Mouse (Mus musculus) cerebellum, adult 18-20 months (tissue): ENCODE measurements around the gene Cfap77.
"Not testable (repeated sequence)": the region's sequence is repeated elsewhere in the genome, so short reads cannot be mapped to it uniquely, and the experiment has no call there.

Experiments
- DNase-seq, 2 experiments: peaks; one replicate each; pipeline ENCODE4 v3.0.0; 2021

Gene Cfap77

GRCm38 (mm10) chr2:29054991-29055390 is at the start of gene Cfap77:
Gene Cfap77 (minus strand): TSS chr2:29055066.
- peak in 1 of 2 experiments; percentile 7 for DNase-seq

- DNase-seq, result not testable (repeated sequence)
These were observed 47.8 kb upstream of the Cfap77 start for GRCm38 (mm10) chr2:29102416-29103377.

DNA sequence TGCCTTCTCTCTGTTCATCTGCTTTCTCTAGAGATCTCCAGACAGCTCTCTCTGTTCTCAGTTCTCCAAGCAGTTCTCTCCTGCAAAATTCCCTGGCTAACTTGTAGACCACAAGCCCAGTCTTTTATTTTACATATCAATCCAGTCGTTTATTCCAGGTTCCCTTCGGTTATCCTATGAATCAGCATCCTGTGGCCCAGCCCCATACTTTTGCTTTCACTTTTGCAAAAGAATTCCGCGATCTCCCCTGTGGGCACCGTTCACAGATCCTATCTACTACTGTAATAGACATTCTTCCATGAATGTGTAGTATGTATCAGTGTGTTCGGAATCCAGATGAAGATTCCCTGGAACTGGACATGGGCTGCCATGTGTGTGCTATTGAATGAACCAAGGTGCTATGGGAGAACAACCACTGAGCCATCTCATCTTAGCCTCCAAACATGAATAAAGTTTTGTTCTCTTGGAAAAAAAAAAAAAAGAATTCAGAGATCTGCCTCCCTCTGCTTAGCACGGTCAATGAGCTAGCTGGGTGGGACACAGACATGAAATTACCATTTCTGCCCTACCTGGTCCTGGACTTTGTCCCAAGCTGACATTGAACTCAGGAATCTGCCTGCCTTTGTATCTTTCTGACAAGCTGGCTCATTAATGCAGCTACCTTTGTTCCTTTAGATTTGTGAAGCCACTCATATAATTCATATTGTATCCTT is 46.1 kb upstream of the Cfap77 start:
- no peak for DNase-seq

DNA sequence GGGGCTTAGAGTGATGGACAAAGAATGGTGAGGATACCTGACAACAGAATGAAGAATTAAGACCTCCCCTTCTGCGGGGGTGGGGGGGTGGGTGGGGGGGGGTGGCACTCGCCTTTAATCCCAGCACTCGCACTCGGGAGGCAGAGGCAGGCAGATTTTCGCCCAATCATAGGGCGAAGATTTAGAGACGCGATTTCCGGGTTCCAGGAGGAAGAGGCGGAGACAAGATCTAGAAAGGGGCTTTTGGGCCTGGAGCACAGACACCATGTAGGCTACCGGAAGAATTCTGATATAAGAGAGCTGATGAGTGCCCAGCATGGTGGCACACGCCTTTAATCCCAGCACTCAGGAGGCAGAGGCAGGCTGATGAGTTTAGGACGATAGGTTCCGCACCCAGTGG is 44.8 kb upstream of the Cfap77 start:
- no peak for DNase-seq

- DNase-seq, result no peak
These were observed 43.9 kb upstream of the Cfap77 start for GRCm38 (mm10) chr2:29098786-29099185.

- not testable (repeated sequence) for DNase-seq
These were observed 43.1 kb upstream of the Cfap77 start for GRCm38 (mm10) chr2:29097955-29098354.

- DNase-seq, result no peak
These were observed 42.6 kb upstream of the Cfap77 start for GRCm38 (mm10) chr2:29097465-29097864.

DNA sequence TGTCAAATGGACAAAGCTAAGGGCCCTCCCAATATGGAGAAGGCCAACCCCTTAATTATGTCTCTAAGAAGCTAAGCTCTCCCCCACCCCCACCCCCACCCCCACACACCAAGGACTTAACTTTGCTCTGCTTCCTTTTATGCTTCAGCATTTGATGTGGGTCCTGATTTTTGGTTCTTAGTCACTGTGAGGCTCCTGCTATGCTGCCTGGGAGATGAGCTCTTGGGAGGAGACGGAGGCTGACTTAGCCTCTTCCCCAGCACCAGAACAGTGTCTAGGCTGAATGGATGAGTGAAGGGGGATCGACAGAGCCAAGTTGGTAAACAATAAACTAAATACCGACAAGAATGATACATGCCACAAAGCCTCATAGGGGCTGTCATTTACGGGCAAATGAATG is 41.9 kb upstream of the Cfap77 start:
- no peak for DNase-seq

DNA sequence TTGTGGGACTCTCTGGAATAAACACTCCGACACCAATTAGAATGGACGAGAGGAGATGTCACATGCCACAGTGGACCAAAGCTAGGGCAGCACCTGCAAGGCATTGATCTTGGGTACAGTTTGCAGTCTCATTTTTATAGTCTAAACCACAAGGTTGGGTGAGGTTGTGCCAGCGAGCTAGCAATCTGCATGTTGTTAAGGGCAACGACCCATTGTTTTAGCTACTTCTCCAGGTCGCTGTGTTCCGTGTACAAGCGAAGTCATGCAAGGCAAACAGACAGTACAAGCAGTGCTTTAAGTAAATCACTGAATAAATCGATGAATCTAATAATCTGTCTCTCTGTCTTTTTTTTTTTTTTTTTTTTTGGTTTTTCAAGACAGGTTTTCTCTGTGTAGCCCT is 40.8 kb upstream of the Cfap77 start:
- no peak for DNase-seq

DNA sequence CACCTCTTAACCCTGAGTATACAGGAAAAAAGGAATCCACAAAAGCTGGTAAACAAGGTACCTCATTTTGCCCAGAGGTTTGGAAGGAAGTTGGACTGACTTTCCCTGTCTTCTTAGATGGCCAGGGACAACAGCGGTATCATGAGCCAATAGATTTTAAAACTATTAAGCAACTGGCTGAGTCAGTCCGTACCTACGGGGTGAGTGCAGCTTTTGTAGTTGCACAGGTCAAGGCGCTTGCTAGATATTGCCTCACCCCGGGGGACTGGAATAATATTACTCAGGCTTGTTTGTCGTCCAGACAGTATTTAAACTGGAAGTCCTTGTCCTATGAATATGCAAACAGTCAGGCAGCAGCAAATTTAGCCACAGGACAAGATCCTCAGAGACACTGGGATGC is 34.4 kb upstream of the Cfap77 start:
- not testable (repeated sequence) for DNase-seq

DNA sequence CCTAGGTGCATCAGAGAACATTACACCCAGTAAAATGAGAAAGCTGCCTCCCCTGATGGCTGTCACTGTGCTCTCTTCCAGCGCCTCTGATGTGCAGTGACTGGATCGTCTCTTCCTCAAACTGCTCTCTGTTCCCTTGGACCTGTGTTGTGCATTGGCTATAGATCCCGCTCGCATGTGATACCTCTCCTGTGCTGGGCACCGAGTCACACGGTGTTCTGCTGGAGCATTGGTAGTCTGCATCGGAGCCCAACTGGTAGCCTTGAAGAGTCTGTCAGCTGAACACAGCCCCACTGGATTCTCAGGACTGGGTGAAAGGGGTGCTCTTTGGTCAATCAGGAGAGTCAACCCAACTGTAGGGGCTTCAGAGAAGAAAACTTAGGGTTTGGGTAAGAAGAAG is 31.2 kb upstream of the Cfap77 start:
- no peak for DNase-seq

- DNase-seq, result no peak
These were observed 27.1 kb upstream of the Cfap77 start for GRCm38 (mm10) chr2:29081965-29082364.

- DNase-seq, result no peak
These were observed 21.4 kb upstream of the Cfap77 start for GRCm38 (mm10) chr2:29076226-29076625.

GRCm38 (mm10) chr2:29075331-29076070 is 20.6 kb upstream of the Cfap77 start:
- no peak for DNase-seq

GRCm38 (mm10) chr2:29074676-29075075 is 19.8 kb upstream of the Cfap77 start:
- no peak for DNase-seq

DNA sequence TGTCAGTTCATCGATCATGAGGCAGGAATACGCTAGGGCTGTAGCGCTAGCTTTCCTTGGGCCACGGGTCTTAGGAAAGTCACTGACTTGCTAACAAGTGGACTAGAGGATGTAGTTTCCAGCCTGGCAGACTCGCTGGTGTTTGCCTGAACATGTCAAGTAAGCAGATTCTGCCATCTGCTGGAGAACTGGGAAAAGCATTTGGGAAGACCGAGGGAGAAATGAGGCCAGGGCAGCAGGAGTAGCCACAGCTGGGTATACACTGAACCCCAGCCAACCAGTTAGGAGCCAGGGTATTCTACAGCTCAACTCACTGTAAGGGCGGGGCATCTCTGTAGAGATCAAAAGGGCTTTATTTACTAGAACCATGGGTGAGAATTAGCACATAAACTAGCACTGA is 11.5 kb upstream of the Cfap77 start:
- peak; percentile 17 to 18 for DNase-seq

- DNase-seq, result no peak
These were observed 10.9 kb upstream of the Cfap77 start for GRCm38 (mm10) chr2:29065796-29066195.

DNA sequence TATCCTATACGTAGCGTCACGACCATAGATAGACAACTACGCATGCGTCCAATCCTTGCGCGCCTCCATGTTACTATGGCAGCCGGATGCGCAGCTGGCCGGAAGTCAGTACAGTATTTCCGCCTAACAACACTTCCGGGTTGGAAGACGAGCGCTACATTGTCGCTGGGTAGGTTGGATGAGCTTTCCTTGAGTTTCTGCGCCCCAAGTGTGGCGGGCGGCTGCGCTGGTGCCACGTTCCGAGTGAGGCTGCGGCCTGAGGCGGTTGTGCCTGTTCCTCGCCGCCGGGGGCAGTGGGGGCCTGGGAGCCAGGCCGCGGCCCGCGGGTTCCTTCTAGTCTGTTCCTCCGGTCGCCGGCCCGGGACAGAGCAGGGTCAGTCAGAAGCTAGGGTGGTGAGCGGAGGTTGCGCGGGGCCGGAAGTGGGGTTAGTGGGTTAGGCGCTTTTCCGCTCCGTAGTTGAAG is 5.3 kb upstream of the Cfap77 start, which contains the start of gene Ttf1:
Gene Ttf1, plus strand, starts transcription at position 128 of the 463 bp plus-strand sequence.
- peak; percentile 90 to 92 for DNase-seq

DNA sequence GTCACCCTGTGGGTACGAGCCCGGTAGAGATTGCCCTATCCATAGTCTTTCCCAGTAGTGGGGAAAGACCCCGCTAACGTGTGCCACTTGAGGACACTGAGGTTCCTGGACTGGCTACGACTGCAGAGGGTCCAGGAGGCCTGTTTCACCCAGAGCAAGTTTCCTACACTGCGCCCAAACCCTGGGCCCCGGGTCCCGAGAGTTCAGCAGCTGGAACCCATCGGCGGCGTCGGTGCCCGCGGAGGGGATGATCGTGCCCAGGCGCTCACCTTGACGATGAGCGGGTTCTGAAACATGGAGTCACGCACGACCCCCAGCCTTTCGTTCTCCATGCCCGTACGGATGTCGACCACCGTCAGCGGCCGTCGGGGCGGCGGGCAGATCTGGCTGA is 326 bp downstream of the Cfap77 start:
- DNase-seq, result no peak

DNA sequence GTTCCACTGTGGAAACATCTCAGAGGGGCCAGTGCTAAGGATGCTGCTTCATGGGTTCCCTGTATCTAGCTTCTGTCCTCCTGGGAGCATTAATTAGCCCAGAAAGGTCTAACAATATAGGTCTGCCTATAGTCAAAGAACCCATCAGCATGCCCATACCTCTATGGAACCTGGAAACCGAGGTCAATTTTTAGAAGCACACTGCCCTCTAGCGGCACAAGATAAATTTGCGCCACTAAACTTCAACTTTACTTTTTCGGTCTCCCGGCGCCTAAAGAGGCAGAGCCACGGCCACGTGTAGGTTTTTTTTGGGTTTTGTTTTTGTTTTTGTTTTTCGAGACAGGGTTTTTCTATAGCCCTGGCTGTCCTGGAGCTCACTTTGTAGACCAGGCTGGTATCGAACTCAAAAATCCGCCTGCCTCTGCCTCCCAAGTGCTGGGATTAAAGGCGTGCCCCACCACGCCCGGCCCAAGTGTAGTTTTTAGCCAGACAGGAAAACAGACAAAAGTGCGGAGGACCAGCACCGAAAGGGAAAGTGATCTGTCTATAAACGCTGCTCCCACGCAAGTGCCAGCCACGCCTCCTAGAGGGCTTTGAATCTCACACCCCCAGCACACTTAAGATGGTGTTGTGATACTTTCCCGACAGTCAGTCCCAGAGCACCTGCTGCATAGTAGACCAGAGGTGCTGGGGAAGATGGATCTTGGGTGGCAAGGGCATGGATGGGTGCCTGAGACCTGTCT is 893 bp downstream of the Cfap77 start:
- DNase-seq, result peak; percentile 38 to 69

DNA sequence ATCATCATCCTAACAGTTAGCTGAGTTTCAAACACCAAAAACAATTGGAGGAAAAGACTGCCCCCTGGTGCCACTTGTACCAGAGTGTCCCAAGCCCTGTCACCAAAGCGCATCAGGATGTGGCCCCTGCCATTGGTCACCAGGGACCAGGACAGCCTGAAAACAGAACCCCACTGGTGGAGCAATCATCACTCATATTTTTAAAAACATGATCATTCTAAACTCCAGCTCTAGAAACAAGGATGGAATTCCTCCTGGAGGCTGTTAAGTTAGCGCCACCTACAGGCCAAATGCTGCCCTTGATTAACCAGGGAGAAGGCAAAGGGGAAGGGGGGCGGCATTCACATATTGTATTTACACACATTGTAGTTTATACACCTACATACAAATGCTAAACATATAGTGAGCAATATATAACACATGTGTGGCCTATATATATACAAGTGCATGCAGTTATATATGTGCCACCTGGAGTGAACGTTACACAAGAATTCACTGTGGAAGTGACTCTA is 1.9 kb downstream of the Cfap77 start:
- peak; percentile 46 to 56 for DNase-seq

- DNase-seq, result no peak
These were observed 2.9 kb downstream of the Cfap77 start for GRCm38 (mm10) chr2:29051932-29052331.
